Mouse (Mus musculus): ENCODE results near the gene Gm20388.

DNA sequence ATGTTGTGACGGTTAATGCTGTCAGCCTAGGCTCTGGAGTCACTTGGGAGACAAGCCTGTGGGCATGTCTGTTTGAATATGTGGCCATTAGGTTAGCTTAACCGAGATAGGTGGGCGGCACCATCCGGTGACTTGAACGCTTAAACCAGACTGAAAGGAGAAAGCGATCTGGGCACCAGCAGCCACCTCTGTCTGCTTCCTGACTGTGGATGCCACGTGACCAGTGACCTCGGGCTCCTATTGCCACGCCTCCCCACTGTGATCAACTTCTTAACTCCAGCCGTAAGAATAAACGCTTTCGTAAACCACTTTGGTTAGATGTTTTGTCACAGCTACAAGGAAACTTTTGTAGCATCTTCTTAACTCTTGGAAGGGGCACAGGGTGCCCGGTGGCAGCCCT is 2158.0 kb downstream of the Gm20388 start:
- TF ChIP-seq CTCF (IDR thresholded peaks at IDR 0.05; ENCODE audit: borderline replicate concordance, extremely low read depth, insufficient read depth, insufficient read length) (no peak), POLR2A (IDR thresholded peaks at IDR 0.05; ENCODE audit: borderline replicate concordance, extremely low read depth, insufficient read depth, insufficient read length, poor library complexity, severe bottlenecking) (no peak)

Measured in brain, embryonic 14.5 days (tissue).